Mouse (Mus musculus) E14TG2a.4 (cell line): Measurements from ENCODE around the gene Scel.

Source experiments
- CTCF ChIP-seq: conservative IDR thresholded peaks from 2 replicates; pipeline ENCODE4 v1.5.1; 2014; ENCODE audit warnings: low read length
- NANOG ChIP-seq: IDR thresholded peaks from 2 replicates; pipeline ENCODE4 v1.6.1; 2014; ENCODE audit warnings: borderline replicate concordance, low read length, mixed read lengths
- POU5F1 ChIP-seq: IDR thresholded peaks from 2 replicates; pipeline ENCODE4 v1.6.1; 2014; ENCODE audit warnings: low read length, borderline replicate concordance

DNA sequence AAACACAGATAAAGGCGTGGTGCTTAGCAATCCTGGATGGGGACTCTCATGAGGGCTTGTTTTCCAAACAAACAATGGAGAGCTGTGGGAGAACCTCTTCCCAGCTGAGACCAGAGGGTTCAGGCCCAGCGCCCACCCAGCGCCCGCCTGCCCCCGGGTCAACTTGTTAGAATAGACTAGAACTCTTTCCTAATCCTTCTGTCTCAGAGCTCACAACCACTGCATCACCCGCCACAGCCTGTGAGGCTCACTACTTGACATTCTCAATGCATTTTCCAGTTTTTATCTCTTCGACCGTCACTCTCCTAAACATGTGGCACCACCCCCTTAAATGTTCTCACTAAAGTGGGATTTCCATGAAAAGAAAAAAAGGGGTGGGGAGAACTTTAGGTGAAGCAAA lies 14.9 kb upstream of the Scel start:
- TF ChIP-seq CTCF (no peak), POU5F1 (no peak), NANOG (no peak)
